Mouse (Mus musculus) thymus, postnatal 14 days (tissue): ENCODE results near the gene Znrd1.

Source experiments
- DNase-seq: peaks from one replicate; pipeline ENCODE4 v3.0.0; 2021

Znrd1 gene

GRCm38 (mm10) chr17:36922715-36923114 lies 35.6 kb downstream of the Znrd1 start:
- no peak for DNase-seq

GRCm38 (mm10) chr17:36920239-36920638 lies 38.1 kb downstream of the Znrd1 start:
- DNase-seq = no peak

GRCm38 (mm10) chr17:36915076-36915475 lies 43.3 kb downstream of the Znrd1 start:
- DNase-seq = peak; percentile 79

- peak; percentile 82 for DNase-seq
Observed at GRCm38 (mm10) chr17:36914108-36914507, 44.3 kb downstream of the Znrd1 start.

GRCm38 (mm10) chr17:36912031-36912430 lies 46.3 kb downstream of the Znrd1 start:
- no peak for DNase-seq

- DNase-seq = no peak
Observed at GRCm38 (mm10) chr17:36909802-36910201, 48.6 kb downstream of the Znrd1 start.

GRCm38 (mm10) chr17:36908235-36908634 lies 50.1 kb downstream of the Znrd1 start:
- DNase-seq = no peak
